Mouse (Mus musculus) left cerebral cortex, adult 6 months (tissue): Measurements from ENCODE around the gene 2610044O15Rik8. TPM values are rescaled to one million over a fixed set of nuclear protein-coding genes. Genes with fewer than 3 reads are reported as not detected.

Experiments
- long read RNA-seq, 2 experiments: library from polyadenylated mRNA; unstranded; transcript quantifications; one replicate each; pipeline ENCODE4 v2.0.0; 2019 to 2020
- polyA plus RNA-seq: library from polyadenylated mRNA; unstranded; fragments of <200 nt; fragmentation: Nextera tagmentation; gene quantifications from 2 replicates; pipeline ENCODE4 v1.2.3, GENCODE M21; 2021

Gene 2610044O15Rik8
- polyA plus RNA-seq, result 18.9 and 19.5 TPM in 2 replicates
- long read RNA-seq, experiment 1, transcript 2610044O15Rik8-205 (5 exons, 1,776 nt), result minor isoform, 19 of 171 reads
- long read RNA-seq, experiment 1, transcript 2610044O15Rik8-204 (4 exons, 343 nt), result minor isoform, 21 of 171 reads
- long read RNA-seq, experiment 1, transcript 2610044O15Rik8-206 (4 exons, 504 nt), result minor isoform, 11 of 171 reads
- long read RNA-seq, experiment 1, transcript 2610044O15Rik8-202 (4 exons, 2,337 nt), result major isoform, 67 of 171 reads
- long read RNA-seq, experiment 1, partial matches to known transcripts, result 7 of 171 reads
- long read RNA-seq, experiment 1, other reads (novel, unspliced or antisense), result 39 of 171 reads
- long read RNA-seq, experiment 2, partial matches to known transcripts, result 1 of 17 reads
- long read RNA-seq, experiment 2, other reads (novel, unspliced or antisense), result 6 of 17 reads

DNA sequence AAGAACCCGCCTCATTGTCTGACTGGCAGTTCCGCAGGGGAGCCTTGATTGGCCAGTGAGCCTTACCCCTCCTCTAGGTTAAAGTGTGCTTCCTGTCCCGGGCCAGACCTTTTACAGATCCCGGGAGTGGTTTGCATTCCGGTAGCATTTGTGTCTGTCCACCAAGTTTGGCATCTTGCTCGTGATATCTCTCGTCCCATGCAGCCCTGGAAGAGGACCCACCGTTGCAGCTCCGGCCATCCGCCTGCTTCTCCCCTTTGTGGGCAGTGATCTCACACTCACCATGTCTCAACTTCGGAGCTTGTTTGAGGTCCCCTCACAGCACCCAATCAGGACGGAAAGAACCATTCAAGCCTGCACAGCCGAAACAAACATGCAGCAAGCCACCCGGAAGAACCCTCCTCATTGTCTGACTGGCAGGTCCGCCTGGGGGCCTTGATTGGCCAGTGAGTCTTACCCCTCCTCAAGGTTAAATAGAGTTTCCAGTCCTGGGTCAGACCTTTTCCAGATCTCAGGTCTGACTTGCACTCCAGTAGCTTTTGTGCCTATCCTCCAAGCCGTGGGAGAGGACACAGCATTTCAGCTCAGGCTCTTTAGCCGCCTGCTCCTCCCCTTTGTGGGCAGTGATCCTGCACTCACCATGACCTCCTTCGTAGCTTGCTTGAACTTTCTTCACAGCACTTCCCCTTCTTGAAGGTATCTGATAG, at the start of gene 2610044O15Rik8:
Gene 2610044O15Rik8 (minus strand): TSS at position 380 of the 707 bp plus-strand sequence.

Other genes with a start within 250 kb of the 2610044O15Rik8 start
- not detected in 2 replicates for gene Ccdc7a, start 168.9 kb downstream of the 2610044O15Rik8 start, polyA plus RNA-seq
- gene Ccdc7b, start 167.3 kb downstream of the 2610044O15Rik8 start, polyA plus RNA-seq, result not detected in 2 replicates
- not detected in 2 replicates for gene Gm10999, start 102.7 kb downstream of the 2610044O15Rik8 start, polyA plus RNA-seq